Mouse (Mus musculus) mature B cell (primary cell): ENCODE data around the gene Lonrf2.

Source experiments
- in situ Hi-C: fragments of 300-500 bp; cut with MboI; formaldehyde crosslinking; loops from 2 replicates; pipeline ENCODE4 v1.14.3; 2019

Lonrf2 gene

DNA sequence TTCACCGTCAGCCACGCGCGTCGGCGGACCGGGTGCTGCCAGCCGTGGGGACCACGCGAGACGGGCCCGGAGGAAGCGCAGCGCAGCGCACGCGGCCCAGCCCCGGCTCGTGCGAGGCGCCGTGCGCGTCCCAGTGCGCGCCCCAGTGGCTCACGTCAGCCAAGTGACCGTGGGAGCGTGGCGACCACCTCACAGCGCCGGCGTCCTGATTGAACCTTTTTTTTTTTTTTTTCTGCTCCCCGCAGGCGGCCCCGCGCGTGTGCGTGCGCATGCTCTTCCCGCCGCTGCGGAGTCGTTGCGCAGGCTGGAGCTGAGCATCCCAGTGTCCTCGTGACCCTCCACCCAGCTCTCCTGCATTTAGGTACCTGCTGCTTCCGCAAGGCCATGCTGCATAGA lies at the start of gene Lonrf2:
Gene Lonrf2, minus strand, starts transcription at position 235 of the 396 bp plus-strand sequence.
- in situ Hi-C loops: no loop called here

DNA sequence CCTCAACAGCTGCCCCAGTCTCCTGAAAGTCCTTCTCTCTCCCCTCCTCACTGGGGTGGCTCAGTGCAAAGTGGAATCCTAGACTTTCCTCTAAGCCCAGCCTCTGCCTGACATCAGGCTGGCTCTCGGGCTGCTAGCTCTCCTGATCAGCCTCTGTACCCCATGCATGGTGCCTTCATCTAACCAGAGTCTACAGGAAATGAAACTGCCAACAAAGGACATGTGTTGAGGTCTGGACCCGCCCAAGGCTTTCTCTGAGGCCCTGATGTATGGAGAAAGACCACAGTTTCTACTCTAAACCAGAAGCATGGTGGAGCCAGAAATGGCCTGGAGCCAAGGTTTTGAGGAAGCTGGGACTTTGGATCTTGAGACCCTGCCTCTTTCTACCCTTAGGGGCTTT lies 49.4 kb upstream of the Lonrf2 start:
- in situ Hi-C loops: no loop called here

DNA sequence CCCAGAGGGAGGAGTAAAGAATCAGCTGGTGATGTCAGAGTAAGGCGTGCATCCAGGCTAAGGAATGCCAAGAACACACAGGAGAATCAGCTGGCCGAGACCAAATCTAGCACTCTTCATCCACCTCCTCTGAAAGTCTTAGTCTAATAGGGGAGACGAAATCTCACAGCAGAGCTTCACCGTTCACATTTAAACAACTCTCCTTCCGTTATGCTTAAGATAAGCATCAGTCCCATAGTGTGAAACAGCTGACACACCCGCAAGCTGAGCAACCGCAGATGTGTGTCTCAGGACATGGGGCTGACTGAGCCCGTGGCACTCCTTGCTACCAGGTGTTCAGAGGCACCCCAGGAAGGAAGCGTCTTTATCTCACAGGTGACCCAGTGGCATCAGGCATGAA lies 47.3 kb upstream of the Lonrf2 start:
- in situ Hi-C loops: no loop called here

DNA sequence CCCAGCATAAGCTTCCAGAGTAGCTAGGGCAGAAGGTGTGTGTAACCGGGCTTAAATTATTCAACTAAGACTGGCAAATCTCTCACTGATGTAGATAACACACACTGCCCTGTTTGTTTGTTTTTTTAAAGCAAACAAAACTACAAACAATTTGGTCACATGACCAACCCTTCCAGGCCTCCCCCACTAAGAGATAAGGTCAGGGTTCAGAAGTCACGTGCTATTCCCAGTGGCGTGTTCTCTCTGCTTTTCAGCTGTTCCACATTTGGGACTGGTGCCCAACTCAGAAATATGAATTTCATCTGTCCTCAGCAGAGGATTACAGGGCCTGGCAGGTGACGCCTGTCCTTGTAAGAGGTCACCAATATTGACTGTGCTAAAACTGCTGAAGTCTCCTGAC lies 46.2 kb upstream of the Lonrf2 start:
- in situ Hi-C loops: no loop called here

DNA sequence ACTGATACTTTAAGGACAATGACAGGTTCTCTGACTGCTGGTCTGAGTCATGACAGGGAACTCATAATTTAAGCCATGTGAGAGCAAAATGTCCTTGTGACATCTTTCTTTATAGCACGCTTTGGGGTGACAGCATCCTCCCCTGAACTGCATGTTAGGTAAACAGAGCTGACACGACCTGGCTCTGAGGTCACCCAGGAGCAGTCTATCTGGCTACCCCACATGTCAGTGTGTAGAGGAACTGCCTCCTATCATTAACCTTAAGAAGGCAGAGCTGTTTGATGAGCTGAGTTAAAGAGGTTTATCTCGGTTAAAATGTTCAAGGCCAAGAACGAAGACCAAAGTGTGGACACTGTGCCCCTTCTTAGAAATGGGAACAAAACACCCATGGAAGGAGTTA lies 44.9 kb upstream of the Lonrf2 start:
- in situ Hi-C loops: no loop called here

DNA sequence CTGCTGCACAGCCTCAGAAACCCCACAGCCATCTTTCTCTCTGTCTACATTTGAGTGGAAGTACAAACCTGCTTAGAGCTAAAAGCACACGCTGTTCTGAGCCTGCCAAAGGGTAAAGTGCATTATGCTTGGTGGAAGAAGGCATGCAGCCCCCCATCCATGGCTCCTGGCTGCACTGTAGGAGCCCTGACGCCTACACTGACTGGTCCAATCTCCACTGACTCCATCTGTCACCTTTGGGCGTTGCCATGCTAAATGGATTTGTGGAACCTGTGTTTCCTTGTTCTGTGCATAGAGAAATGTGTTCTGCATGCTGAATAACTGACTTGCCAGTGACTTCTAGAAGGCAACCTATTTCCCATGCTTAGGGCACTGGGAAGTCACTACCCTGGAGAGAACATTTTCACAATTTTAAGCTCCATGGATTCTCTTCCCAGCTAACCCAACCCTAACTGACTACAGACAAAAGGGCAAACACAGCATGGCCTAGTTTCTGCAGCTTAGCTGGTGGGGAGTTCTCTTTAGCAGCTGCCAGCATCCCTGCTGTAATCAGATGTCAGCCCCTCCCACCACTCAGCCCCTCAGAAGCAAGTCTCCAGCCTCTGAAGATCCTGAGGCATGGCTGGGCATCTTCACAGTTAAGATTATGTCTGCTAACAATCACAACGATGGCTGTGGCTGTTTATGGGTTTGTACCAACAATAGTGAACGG lies 40.3 kb upstream of the Lonrf2 start:
- in situ Hi-C loops: no loop called here

DNA sequence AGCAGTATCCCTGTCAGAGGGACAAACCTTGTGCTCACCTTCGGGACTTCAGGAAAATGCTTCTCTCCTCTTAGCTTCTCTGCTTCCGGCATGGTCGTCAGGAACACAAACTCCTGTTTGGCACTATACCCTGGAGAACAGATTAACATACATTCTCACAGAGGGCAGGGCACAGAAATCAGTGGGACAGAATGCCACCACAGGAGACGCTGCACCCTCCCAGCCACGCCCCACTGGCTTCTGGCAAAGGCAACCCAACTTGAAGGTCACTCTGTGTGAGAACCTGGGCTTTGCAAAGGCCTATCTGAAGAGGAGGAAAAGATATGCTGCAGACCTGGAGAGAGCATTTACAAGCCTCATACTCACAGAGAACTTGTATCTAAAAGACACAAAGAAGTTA lies 37.4 kb upstream of the Lonrf2 start:
- in situ Hi-C loops: no loop called here

DNA sequence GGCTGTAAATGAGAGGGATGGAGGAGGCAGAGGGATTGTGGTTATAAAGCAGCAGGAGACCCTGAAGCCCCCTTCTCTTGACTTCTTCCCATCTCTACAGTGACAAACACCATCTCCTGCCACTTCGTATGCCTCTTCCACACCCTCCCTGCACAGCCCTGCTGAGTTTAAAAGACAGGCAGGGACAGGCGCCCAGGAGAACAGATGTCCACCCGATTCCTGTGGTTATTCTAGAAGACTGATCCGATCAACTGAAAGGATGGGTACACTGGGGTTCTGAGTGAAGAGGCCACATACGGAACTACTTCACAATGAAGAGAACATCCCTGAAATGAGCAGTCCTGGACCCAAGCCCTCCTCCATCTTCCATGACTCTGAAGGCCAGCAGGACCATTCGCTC lies 35.3 kb upstream of the Lonrf2 start:
- in situ Hi-C loops: no loop called here

DNA sequence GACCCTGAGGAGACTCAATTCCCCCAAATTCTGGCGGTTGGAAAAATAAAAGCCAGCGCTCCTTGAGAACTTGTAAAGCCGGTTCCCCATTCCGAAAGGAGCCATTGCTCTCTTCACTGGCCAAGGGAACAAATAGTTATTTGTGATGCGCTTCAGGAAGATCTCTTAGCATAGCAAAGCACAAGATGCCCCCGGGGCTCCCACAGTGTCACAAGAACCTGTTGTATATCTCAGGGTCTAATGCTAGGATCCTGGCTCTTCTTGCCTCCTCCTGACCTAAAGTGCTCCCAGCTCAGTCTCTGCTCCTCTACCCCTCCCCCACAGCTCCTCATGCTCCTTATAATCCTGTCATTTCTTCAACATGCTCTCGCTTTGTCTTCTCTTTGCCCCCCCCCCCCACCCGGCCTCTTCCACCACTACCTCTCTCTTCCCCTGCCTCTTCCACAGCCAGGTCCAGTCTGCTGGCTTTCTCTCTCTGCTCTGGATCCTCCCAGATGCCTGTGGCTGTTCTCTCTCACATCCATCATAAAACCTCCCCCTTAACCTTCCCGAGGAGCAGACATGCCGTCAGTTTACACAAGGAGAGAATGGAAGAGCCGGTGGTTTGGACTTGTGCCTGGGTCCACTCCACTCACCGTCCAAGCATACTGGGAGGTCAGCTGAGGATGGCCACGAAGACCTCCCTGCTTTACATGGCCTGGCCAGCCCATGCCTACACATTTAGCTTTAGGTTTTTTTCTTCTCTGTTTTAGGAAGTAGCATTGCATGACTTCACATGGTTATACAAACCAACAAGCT lies 33.1 kb upstream of the Lonrf2 start:
- in situ Hi-C loops: no loop called here

DNA sequence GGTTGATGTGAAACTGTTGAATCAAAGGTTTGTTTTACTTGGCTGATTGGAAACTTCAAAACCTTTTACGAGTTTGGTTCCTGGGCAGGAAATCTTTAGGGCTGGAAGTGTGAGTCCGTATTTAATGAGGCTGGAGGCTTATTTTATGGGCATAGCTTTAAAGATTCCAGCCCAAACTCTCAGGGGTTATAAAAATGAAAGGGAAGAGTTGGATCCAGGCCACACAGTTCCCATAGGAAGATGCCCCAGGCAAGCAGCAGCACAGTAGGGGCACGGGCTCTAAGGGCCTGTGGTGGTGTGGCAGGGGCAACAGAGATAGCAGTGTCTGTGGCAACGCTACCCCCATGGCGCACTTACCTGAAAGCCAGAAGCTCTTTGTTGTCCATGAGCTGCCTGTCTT lies 29.7 kb upstream of the Lonrf2 start:
- in situ Hi-C loops: no loop called here

DNA sequence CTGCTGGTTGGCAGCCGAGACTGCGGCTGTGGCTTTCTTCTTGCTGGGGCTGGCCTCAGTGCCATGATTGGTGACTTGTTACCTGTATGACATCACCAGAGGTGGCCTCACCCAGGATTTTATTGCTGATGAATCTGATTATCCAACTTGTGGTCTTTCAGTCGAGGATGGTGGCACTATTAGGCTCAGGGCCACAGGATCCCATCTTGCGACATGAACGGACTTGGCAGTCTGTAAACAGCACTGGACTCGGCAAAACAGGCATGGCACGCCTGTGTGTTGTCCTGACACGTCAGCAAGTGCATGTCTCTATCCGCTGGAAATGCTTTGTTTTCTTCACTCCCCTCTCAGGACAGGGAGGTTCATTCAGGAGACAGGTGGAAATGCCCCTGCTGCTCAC lies 27.8 kb upstream of the Lonrf2 start:
- in situ Hi-C loops: no loop called here

DNA sequence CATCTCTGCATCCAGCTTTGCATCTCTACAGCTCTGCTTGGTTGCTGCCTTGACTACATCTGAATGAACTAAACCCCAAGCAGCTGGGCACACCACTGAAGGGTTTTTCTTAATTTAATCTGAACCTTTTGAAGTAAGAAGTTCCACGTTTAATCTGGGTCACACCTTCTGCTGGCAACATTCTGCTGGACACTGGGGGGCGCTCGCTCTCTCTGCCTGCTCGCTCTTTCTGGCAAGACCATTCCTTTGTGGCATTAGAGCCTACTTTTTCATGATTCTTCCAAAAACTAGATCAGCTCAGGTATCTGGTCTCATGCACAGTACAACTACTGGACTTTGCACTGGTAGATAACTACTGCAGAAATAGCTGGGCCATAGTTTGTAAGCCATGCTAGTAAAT lies 25.7 kb upstream of the Lonrf2 start:
- in situ Hi-C loops: no loop called here

DNA sequence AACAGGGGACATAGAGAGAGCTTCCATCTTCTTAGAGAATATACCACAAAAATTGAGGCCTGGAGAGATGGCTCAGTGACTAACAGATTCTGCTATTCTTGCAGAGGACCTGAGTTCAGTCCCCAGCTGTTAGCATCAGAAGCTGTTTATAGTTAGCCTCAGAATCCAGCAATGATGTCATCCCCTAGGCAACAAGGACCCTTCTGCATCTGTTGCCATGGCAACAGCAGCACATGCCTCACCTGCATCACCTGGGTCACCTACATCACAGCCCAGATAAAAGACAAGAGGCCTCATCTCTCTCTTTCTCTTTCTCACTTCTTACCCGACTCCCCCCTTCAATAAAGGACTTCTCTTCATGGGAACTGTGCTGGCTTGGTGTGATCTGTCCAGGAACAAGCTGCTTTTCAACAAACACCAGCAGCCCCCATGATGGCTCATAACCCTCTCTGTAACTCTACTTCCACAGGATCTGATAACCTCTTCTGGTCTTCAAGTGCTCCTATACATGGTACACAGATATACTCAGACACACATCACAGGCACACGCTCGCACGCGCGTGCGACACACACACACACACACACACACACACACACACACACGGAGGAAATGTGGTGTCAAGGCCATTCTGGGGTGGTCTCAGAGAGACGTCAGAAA lies 24.5 kb upstream of the Lonrf2 start:
- in situ Hi-C loops: no loop called here

DNA sequence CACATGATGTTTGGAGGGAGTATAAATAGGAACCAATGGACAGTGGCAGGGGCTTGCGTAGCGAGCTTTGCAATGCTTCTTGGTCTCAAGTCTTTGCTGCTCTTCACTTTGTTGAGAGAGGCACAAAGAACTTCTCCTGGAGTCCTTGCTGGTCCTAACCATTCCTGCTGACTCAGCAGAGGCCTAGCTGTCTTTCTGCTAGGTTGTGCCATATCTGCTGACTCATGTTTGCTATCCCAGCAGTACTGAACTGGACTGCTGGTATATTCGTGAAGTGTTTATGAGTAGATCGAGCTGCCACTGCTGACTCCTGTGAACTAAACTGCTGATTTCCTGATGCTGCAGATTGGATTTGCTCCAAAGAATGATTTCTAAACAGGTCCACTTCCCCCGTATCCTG lies 23.7 kb upstream of the Lonrf2 start:
- in situ Hi-C loops: no loop called here

DNA sequence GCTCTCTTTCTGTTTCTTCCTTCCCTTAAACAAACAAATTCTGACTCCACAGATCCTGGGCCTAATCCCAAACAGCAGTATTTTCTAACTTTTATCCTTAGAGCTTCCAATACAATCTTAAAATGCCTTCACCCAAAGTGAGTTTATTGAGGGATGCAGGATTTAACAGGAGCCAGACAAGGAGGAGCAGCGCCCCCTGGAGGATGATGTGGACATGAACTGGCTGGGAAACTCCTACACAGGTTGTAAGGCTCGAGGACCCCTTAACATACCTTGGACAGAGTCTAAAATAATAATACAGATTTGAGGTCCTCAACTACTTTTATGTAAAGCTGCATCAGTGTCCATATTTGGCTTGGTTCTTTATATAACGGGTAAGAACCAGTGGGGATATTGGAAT lies 19.7 kb upstream of the Lonrf2 start:
- in situ Hi-C loops: no loop called here

DNA sequence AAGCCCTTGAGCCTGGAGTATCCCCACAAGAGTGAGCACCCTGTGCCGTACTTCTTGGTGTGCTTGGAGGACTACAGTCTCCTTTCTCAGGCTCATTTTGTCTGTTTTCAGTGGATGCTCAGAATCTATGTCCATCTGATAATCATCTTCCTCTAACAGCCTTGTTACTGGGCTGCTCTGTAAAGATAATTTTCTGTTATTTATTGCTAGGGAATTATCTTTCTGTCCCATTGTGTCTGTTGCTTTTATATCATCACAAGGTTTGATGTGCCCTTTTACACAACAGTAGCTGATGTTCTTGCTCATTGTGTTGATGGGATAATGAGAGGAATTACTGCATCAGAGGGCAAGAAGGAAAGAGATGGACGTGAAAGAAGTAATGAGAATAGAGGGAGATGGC lies 15.7 kb upstream of the Lonrf2 start:
- in situ Hi-C loops: no loop called here

DNA sequence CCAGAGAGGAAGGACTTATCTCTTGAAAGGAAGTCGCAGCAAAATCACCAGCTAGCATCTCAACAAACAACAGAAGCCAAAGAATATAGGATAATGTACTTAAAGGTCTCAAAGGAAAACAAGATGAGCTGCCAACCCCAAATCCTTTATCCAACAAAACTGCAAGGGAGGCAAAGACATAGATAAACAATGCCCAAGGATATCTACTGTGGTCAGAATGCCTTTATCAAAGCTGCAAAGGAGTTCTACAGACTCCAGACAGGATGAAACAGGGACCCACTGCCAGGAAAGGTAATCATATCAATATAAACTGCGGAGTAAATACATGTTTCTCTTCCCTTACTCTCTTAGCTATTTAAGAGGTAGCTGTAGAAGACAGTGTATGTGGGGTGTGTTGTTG lies 14.1 kb upstream of the Lonrf2 start:
- in situ Hi-C loops: no loop called here

DNA sequence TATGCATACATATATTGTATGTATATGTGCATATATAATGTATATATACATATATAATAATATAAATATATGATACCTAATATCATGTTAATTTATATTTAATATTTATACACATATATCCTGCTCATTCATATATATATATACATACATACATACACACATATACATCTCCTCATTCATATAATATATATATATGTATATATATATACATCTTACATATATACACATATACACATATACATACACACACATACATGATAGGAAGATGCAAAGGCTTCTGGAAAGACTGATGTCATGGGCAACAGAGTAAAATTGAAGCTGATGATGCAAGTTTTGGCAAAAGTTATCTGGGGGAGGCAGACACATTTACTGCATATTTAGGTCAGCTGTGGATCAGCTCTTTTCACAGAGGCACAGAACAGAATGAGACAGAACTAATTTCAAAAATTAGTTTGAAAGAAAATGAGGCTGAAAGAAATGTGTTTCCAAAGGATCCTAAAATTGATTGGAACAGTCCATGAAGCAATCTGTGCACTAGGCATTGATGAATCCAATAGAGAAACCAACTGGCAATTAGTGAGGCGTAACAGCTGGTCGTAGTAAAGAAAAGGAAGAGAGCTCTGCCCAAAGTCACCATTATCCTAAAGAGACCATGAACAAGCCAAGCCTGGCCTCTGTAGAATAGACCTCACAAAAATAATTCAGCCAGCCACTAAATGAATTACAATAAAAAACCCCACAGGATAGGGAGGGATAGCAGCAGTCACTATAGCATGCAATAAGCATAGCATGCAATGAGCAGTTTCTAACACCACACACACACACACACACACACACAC lies 12.2 kb upstream of the Lonrf2 start:
- in situ Hi-C loops: no loop called here

DNA sequence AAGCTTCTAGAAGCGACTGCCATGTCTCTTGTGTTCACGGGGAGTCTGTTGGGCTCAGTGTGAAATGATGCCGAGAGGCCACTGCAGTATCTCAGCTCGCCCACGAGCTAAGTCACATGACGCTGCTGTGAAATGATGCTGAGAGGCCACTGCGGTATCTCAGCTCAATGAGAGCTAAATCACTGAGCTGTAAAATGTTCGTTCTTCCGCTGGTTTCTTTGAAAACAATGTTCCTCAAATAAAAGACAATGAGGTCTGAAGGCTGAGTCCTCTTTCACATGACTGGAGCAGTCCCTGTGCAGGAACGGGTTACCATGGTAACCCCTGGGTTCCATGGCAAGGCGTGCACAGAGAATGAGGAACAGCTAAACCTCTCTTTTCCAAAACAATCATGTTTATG lies 11.5 kb upstream of the Lonrf2 start:
- in situ Hi-C loops: no loop called here

DNA sequence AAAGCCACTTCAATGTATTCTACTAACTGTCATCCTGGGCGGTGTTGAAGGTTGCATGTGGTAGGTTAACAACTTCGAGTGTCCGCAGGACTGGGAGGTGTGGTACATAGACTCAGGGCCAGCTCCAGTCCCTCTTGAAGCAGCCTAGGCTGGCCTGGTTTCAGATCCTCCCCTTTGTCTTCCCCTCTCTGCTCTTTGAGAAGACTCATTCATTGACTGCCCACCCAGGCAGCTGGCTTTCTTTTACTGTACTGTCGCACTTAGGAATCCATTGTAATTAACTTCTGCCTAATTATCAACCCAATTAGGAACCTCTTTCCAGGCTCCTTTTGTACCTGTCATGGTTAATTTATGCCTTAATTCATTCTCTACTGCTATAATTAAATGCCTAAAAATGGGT lies 6.8 kb upstream of the Lonrf2 start:
- in situ Hi-C loops: no loop called here

DNA sequence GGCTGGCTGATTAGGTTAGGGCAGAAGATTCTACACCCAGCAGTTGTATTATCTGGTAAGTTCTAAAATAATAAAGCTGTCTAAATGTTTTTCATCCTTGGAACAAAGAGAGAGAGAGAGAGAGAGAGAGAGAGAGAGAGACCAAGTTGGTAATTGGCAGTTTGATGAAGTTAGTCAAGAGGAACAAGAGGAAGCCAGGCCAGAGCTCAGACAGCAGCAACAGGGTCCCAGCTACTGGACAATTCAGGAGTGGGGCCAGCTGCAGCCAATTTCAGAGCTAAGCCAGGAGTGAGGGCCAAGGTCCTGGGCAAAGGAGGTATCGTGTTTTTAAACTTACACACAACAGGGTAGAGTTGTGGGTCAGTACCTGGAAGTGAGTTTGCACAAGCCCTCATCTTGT lies 6.3 kb upstream of the Lonrf2 start:
- in situ Hi-C loops: no loop called here

DNA sequence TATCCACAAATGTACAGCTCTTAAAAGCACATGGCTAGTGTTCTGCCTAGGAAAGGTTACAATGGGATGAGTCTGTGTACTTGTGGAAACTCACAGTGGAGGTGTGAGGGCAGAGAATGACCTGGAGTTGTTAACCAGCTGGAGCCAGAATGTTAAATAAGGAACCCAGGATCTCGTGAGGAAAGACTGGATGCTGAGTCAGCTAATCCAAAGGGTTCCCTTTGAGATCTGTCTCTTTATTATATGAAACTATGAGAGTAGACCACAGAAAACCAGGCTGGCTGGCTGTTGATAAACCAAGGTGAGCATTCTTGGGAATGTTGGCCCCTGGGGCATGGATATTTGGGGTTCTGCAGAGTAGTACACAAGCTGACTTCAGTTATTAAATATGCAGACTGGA lies 3.4 kb upstream of the Lonrf2 start:
- in situ Hi-C loops: no loop called here
